Mouse (Mus musculus) brain, embryonic 14.5 days (tissue): Measurements from ENCODE around the gene Slc22a1.

Experiments used
- CTCF ChIP-seq: fragments of 200-500 bp; IDR thresholded peaks from 2 replicates; pipeline ENCODE4 v1.5.1; 2012; ENCODE audit warnings: inconsistent platforms, mild to moderate bottlenecking, moderate library complexity, borderline replicate concordance; ENCODE audit not compliant: insufficient read depth, insufficient read length; ENCODE audit errors: extremely low read depth
- POLR2A ChIP-seq: fragments of 200-500 bp; IDR thresholded peaks from 2 replicates; pipeline ENCODE4 v1.6.1; 2012; ENCODE audit warnings: mild to moderate bottlenecking, inconsistent platforms, borderline replicate concordance; ENCODE audit not compliant: poor library complexity, insufficient read depth, insufficient read length, severe bottlenecking; ENCODE audit errors: extremely low read depth

- 0 out of 2 replicates have a peak, but pooled peaks have one; percentile 10 for TF ChIP-seq CTCF
- no peak for TF ChIP-seq POLR2A
These were observed 38.5 kb upstream of the Slc22a1 start for GRCm38 (mm10) chr17:12714080-12714561.
